Mouse (Mus musculus) embryonic facial prominence, embryonic 12.5 days (tissue): ENCODE measurements around the gene Alpl. TPM values are rescaled to one million over a fixed set of nuclear protein-coding genes. Genes with fewer than 3 reads are reported as not detected.
A peak's percentile ranks its signal among the peaks of the same experiment; 100 is the strongest.

Experiments
- ATAC-seq: fragments of 200-750 bp; cut with Nextera tagmentation; 2 replicates; pipeline ENCODE4 v1.8.0; 2017; ENCODE audit not compliant: insufficient number of reproducible peaks, insufficient read depth, low FRiP score, low TSS enrichment
- H3K27ac ChIP-seq: fragments of 300-500 bp; sonication (generic); 2 replicates; pipeline ENCODE4 v1.5.1; 2016; ENCODE audit warnings: mild to moderate bottlenecking
- H3K27me3 ChIP-seq: fragments of 300-500 bp; sonication (generic); 2 replicates; pipeline ENCODE4 v1.6.1; 2016; ENCODE audit warnings: mild to moderate bottlenecking, moderate library complexity
- H3K36me3 ChIP-seq: fragments of 300-500 bp; sonication (generic); 2 replicates; pipeline ENCODE4 v1.6.1; 2016; ENCODE audit warnings: mild to moderate bottlenecking
- H3K4me1 ChIP-seq: fragments of 300-500 bp; sonication (generic); 2 replicates; pipeline ENCODE4 v1.6.1; 2016
- H3K4me2 ChIP-seq: fragments of 300-500 bp; sonication (generic); replicated peaks from 2 replicates; pipeline ENCODE4 v1.6.1; 2016; ENCODE audit warnings: mild to moderate bottlenecking, moderate library complexity
- H3K4me3 ChIP-seq: fragments of 300-500 bp; sonication (generic); 2 replicates; pipeline ENCODE4 v1.5.1; 2016; ENCODE audit warnings: mild to moderate bottlenecking
- H3K9ac ChIP-seq: fragments of 300-500 bp; sonication (generic); 2 replicates; pipeline ENCODE4 v1.6.1; 2016; ENCODE audit warnings: mild to moderate bottlenecking, moderate library complexity
- H3K9me3 ChIP-seq: fragments of 300-500 bp; sonication (generic); 2 replicates; pipeline ENCODE4 v1.6.1; 2016; ENCODE audit warnings: mild to moderate bottlenecking, moderate library complexity
- WGBS: fragments of 180-500 bp; shearing (Covaris S2); methylation state at CpG from one replicate; pipeline ENCODE4 v1.1.7; 2016; 5-methylcytosine and 5-hydroxymethylcytosine counted together
- polyA plus RNA-seq: library from polyadenylated mRNA; unstranded; fragments of >200 nt; fragmentation: Nextera tagmentation; extraction: Ambion mirVana; gene quantifications from 2 replicates; pipeline ENCODE4 v1.2.1, GENCODE M21; 2016

The Alpl gene
- polyA plus RNA-seq, 1 experiment from 2014 or later: 23.7 TPM

- no peaks in the 10 kb centered on the region for H3K9me3 ChIP-seq
- H3K27me3 ChIP-seq: peaks cover 34% of the 10 kb centered on the region
- peaks cover 29% of the 10 kb centered on the region for H3K4me1 ChIP-seq
- no peak overlapping the region for H3K27ac ChIP-seq
- no peak for ATAC-seq
- WGBS: 73% methylated on average over 3 of the region's 3 CpGs
- H3K4me2 ChIP-seq: no peak overlapping the region
- H3K9ac ChIP-seq: no peak overlapping the region
- H3K4me3 ChIP-seq: no peak overlapping the region
- H3K36me3 ChIP-seq: no peaks in the 10 kb centered on the region
Measured at GRCm38 (mm10) chr4:137732962-137733361, 63.2 kb downstream of the Alpl start.

- H3K4me3 ChIP-seq: no peak overlapping the region
- WGBS: 68% methylated on average over 3 of the region's 3 CpGs
- H3K36me3 ChIP-seq: no peaks in the 10 kb centered on the region
- no peak overlapping the region for H3K27ac ChIP-seq
- no peak for ATAC-seq
- H3K4me1 ChIP-seq: peaks cover 34% of the 10 kb centered on the region
- peaks cover 40% of the 10 kb centered on the region for H3K27me3 ChIP-seq
- no peak overlapping the region for H3K9ac ChIP-seq
- H3K4me2 ChIP-seq: no peak overlapping the region
- no peaks in the 10 kb centered on the region for H3K9me3 ChIP-seq
Measured at GRCm38 (mm10) chr4:137732361-137732760, 63.8 kb downstream of the Alpl start.

- no peak for ATAC-seq
- H3K27me3 ChIP-seq: peaks cover 40% of the 10 kb centered on the region
Measured at GRCm38 (mm10) chr4:137731891-137732290, 64.3 kb downstream of the Alpl start.

GRCm38 (mm10) chr4:137730757-137731156 is 65.4 kb downstream of the Alpl start:
- Histone ChIP-seq H3K27me3 (peaks cover 40% of the 10 kb centered on the region), H3K9me3 (no peaks in the 10 kb centered on the region), H3K4me2 (no peak overlapping the region), H3K36me3 (no peaks in the 10 kb centered on the region), H3K4me3 (no peak overlapping the region), H3K4me1 (peaks cover 30% of the 10 kb centered on the region), H3K9ac (no peak overlapping the region), H3K27ac (no peak overlapping the region)
- no peak for ATAC-seq
- 82% methylated on average over 8 of the region's 8 CpGs for WGBS

More at GRCm38 (mm10) chr4:137731891-137732290, 64.3 kb downstream of the Alpl start:
- no peaks in the 10 kb centered on the region for H3K9me3 ChIP-seq
- no peak overlapping the region for H3K4me3 ChIP-seq
- H3K4me2 ChIP-seq: no peak overlapping the region
- H3K9ac ChIP-seq: no peak overlapping the region
- no peaks in the 10 kb centered on the region for H3K36me3 ChIP-seq
- peaks cover 36% of the 10 kb centered on the region for H3K4me1 ChIP-seq
- WGBS: 69% methylated on average over 10 of the region's 10 CpGs
- H3K27ac ChIP-seq: no peak overlapping the region

GRCm38 (mm10) chr4:137730134-137730533 is 66.0 kb downstream of the Alpl start:
- Histone ChIP-seq H3K4me2 (no peak overlapping the region), H3K27ac (no peak overlapping the region), H3K9me3 (no peaks in the 10 kb centered on the region), H3K4me1 (peaks cover 27% of the 10 kb centered on the region), H3K36me3 (no peaks in the 10 kb centered on the region), H3K4me3 (no peak overlapping the region), H3K27me3 (peaks cover 40% of the 10 kb centered on the region), H3K9ac (no peak overlapping the region)
- ATAC-seq: peak; percentile 31; the same call in 1 of the 2 replicates
- WGBS: 17% methylated on average over 3 of the region's 3 CpGs

- Histone ChIP-seq H3K27ac (no peak overlapping the region), H3K4me2 (peak overlapping the region; percentile 44), H3K9ac (no peak overlapping the region), H3K36me3 (no peaks in the 10 kb centered on the region), H3K9me3 (no peaks in the 10 kb centered on the region), H3K27me3 (peaks cover 46% of the 10 kb centered on the region), H3K4me3 (peak overlapping the region; percentile 22), H3K4me1 (peaks cover 28% of the 10 kb centered on the region)
- ATAC-seq: no peak
- WGBS: 19% methylated on average over 24 of the region's 24 CpGs
Measured at GRCm38 (mm10) chr4:137729155-137729855, 66.9 kb downstream of the Alpl start.

- Histone ChIP-seq H3K9ac (no peak overlapping the region), H3K4me3 (peak overlapping the region; percentile 22), H3K4me1 (peaks cover 32% of the 10 kb centered on the region), H3K9me3 (no peaks in the 10 kb centered on the region), H3K36me3 (no peaks in the 10 kb centered on the region), H3K4me2 (peak overlapping the region; percentile 44), H3K27me3 (peaks cover 53% of the 10 kb centered on the region), H3K27ac (no peak overlapping the region)
- peak; percentile 31; the same call in 1 of the 2 replicates for ATAC-seq
- WGBS: 7% methylated on average over 17 of the region's 17 CpGs
Measured at GRCm38 (mm10) chr4:137728399-137729154, 67.6 kb downstream of the Alpl start.

GRCm38 (mm10) chr4:137727506-137728187 is 68.5 kb downstream of the Alpl start:
- Histone ChIP-seq H3K9me3 (no peaks in the 10 kb centered on the region), H3K4me1 (peaks cover 32% of the 10 kb centered on the region), H3K36me3 (no peaks in the 10 kb centered on the region), H3K27ac (no peak overlapping the region), H3K4me2 (peak overlapping the region; percentile 31), H3K4me3 (no peak overlapping the region), H3K27me3 (peaks cover 63% of the 10 kb centered on the region), H3K9ac (no peak overlapping the region)
- no peak for ATAC-seq
- 2% methylated on average over 16 of the region's 18 CpGs for WGBS

- Histone ChIP-seq H3K27ac (no peak overlapping the region), H3K4me3 (no peak overlapping the region), H3K9me3 (no peaks in the 10 kb centered on the region), H3K4me2 (peak overlapping the region; percentile 31; the same call in 1 of the 2 replicates), H3K36me3 (no peaks in the 10 kb centered on the region), H3K4me1 (peaks cover 32% of the 10 kb centered on the region), H3K9ac (no peak overlapping the region), H3K27me3 (peaks cover 62% of the 10 kb centered on the region)
- WGBS: 79% methylated on average over 18 of the region's 18 CpGs
- no peak for ATAC-seq
Measured at GRCm38 (mm10) chr4:137726739-137727505, 69.3 kb downstream of the Alpl start.

GRCm38 (mm10) chr4:137725541-137726145 is 70.5 kb downstream of the Alpl start:
- Histone ChIP-seq H3K27me3 (peaks cover 54% of the 10 kb centered on the region), H3K4me1 (peaks cover 32% of the 10 kb centered on the region), H3K4me3 (no peak overlapping the region), H3K36me3 (no peaks in the 10 kb centered on the region), H3K9me3 (no peaks in the 10 kb centered on the region), H3K4me2 (no peak overlapping the region), H3K9ac (no peak overlapping the region), H3K27ac (no peak overlapping the region)
- WGBS: 73% methylated on average over 13 of the region's 13 CpGs
- ATAC-seq: no peak

- H3K4me1 ChIP-seq: peaks cover 31% of the 10 kb centered on the region
- H3K36me3 ChIP-seq: no peaks in the 10 kb centered on the region
- H3K9ac ChIP-seq: no peak overlapping the region
- ATAC-seq: no peak
- no peaks in the 10 kb centered on the region for H3K9me3 ChIP-seq
- H3K27ac ChIP-seq: no peak overlapping the region
- WGBS: 43% methylated on average over 8 of the region's 8 CpGs
- peaks cover 48% of the 10 kb centered on the region for H3K27me3 ChIP-seq
- no peak overlapping the region for H3K4me2 ChIP-seq
- no peak overlapping the region for H3K4me3 ChIP-seq
Measured at GRCm38 (mm10) chr4:137724766-137725165, 71.4 kb downstream of the Alpl start.
